Mouse (Mus musculus) heart, postnatal 0 days (tissue): Measurements from ENCODE around the gene Ryr2. TPM values are rescaled to one million over a fixed set of nuclear protein-coding genes. Genes with fewer than 3 reads are reported as not detected.

ENCODE experiments used
- ATAC-seq: fragments of 200-750 bp; cut with Nextera tagmentation; 2 replicates; pipeline ENCODE4 v1.8.0; 2017; ENCODE audit warnings: low read depth, moderate number of reproducible peaks, moderate library complexity; ENCODE audit not compliant: insufficient read depth
- DNase-seq: peaks from one replicate; pipeline ENCODE4 v3.0.0-alpha.2; 2016; ENCODE audit warnings: low spot score
- H3K27ac ChIP-seq: fragments of 300-500 bp; sonication (generic); 2 replicates; pipeline ENCODE4 v1.5.1; 2014; ENCODE audit warnings: low read depth, mild to moderate bottlenecking
- H3K27me3 ChIP-seq: fragments of 300-500 bp; sonication (generic); 2 replicates; pipeline ENCODE4 v1.6.1; 2014; ENCODE audit warnings: low read length, mixed read lengths; ENCODE audit not compliant: control insufficient read depth, insufficient read depth
- H3K36me3 ChIP-seq: fragments of 300-500 bp; sonication (generic); replicated peaks from 2 replicates; pipeline ENCODE4 v1.6.1; 2014; ENCODE audit warnings: low read length, mixed read lengths; ENCODE audit not compliant: control insufficient read depth, insufficient read depth
- H3K4me1 ChIP-seq: fragments of 300-500 bp; sonication (generic); 2 replicates; pipeline ENCODE4 v1.6.1; 2014; ENCODE audit warnings: antibody characterized with exemption; ENCODE audit not compliant: control insufficient read depth, insufficient read depth
- H3K4me2 ChIP-seq: fragments of 300-500 bp; sonication (generic); 2 replicates; pipeline ENCODE4 v1.6.1; 2014; ENCODE audit warnings: low read depth, mild to moderate bottlenecking, low read length, moderate library complexity
- H3K4me3 ChIP-seq: fragments of 300-500 bp; sonication (generic); 2 replicates; pipeline ENCODE4 v1.5.1; 2014; ENCODE audit warnings: low read depth, low read length
- H3K9ac ChIP-seq: fragments of 300-500 bp; sonication (generic); replicated peaks from 2 replicates; pipeline ENCODE4 v1.6.1; 2014; ENCODE audit warnings: low read depth, low read length, mixed read lengths
- H3K9me3 ChIP-seq: fragments of 300-500 bp; sonication (generic); replicated peaks from 2 replicates; pipeline ENCODE4 v1.6.1; 2016; ENCODE audit warnings: low read length; ENCODE audit not compliant: control insufficient read depth
- CTCF ChIP-seq: IDR thresholded peaks from 2 replicates; pipeline ENCODE4 v1.5.1; 2016; ENCODE audit warnings: antibody characterized with exemption, control low read depth, low read depth
- EP300 ChIP-seq: IDR thresholded peaks from 2 replicates; pipeline ENCODE4 v1.6.1; 2016; ENCODE audit warnings: antibody characterized with exemption, low read depth
- WGBS: fragments of 180-500 bp; shearing (Covaris S2); extraction: QIAGEN DNeasy Blood & Tissue Kit; methylation state at CpG from one replicate; pipeline ENCODE4 v1.1.7; 2014; 5-methylcytosine and 5-hydroxymethylcytosine counted together
- polyA plus RNA-seq: library from polyadenylated mRNA; unstranded; fragments of >200 nt; fragmentation: Nextera tagmentation; extraction: Ambion mirVana; gene quantifications from 2 replicates; pipeline ENCODE4 v1.2.1, GENCODE M21; 2015
- total RNA-seq: library from RNA; depleted of rRNA; stranded (reverse); fragments of >200 nt; gene quantifications from 2 replicates; pipeline ENCODE4 v1.2.3, GENCODE M21; 2014; ENCODE audit warnings: low replicate concordance

Ryr2 gene
- total and polyA plus RNA-seq, 2 experiments from 2014 or later = 61.4 to 396 TPM

DNA sequence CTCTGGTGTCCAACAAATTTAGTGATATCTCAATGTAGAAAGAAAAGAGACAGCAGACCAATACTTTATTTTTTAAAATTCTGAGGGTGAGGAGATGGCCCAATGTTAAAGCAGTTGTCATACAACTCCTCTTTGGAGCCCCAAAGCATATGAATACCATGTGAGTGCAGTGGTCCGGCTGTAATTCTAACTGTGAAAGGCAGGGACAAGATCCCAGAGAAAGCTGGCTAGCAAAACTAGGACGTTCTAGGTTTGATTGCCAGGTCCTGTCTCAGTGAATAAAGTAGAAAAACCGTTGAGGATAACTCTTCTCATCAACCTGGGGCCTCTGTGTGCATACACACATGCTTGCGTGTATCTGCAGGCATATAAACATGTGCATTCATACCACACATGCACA, 106.9 kb downstream of the Ryr2 start:
- Histone ChIP-seq H3K9ac (no peak overlapping the region), H3K27me3 (no peaks in the 10 kb centered on the region), H3K4me2 (no peak overlapping the region), H3K4me3 (no peak overlapping the region), H3K27ac (no peak overlapping the region), H3K9me3 (no peaks in the 10 kb centered on the region), H3K4me1 (peaks cover 37% of the 10 kb centered on the region), H3K36me3 (no peaks in the 10 kb centered on the region)
- WGBS = 63% methylated on average over 4 of the region's 4 CpGs
- no peak for TF ChIP-seq EP300
- ATAC-seq = no peak
- no peak for DNase-seq

DNA sequence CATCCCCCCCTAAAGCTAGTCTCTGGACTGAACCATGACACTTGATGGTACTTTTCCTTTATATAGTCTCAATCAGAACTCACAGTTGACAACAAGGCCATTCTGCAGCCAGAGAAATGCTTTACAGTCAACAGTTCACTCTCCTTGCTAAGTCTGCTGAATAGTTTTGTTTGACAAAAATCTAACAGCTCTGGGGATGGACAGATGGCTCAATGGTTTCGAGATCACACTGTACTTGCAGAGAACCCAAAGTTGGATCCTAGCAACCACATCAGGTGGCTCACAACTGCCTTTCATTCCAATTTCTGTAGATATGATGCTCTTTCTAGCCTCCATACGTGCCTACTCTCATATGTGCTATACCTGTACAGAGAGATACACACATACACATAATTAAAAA, 109.4 kb downstream of the Ryr2 start:
- WGBS = 72% methylated on average over 2 of the region's 2 CpGs
- Histone ChIP-seq H3K4me2 (no peak overlapping the region), H3K4me3 (no peak overlapping the region), H3K9ac (no peak overlapping the region), H3K9me3 (no peaks in the 10 kb centered on the region), H3K36me3 (no peaks in the 10 kb centered on the region), H3K4me1 (peaks cover 47% of the 10 kb centered on the region), H3K27me3 (no peaks in the 10 kb centered on the region), H3K27ac (no peak overlapping the region)
- no peak for DNase-seq
- TF ChIP-seq EP300 = no peak
- ATAC-seq = no peak

DNA sequence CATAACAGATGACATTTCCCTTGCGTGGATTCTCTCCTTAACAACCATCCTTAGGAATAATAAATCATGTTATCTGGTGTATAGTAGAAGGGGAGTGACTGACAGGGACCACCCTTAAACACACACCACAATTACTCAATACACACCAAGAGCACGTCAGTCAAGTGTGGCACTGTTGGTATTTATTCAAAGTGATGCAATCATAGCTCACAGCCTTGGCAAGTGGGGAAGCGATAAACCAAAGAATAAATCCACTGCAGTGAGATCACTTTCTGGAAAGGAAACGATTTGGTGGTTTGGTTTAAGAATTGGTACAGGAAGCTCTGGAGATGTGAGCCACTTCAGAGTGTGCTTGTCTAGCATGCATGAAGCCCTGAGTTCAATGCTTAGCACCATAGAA, 119.2 kb downstream of the Ryr2 start:
- TF ChIP-seq EP300 (no peak), CTCF (no peak)
- H3K36me3 ChIP-seq = no peaks in the 10 kb centered on the region
- no peaks in the 10 kb centered on the region for H3K9me3 ChIP-seq
- H3K4me1 ChIP-seq = peaks cover under 1% of the 10 kb centered on the region; the same call in 1 of the 2 replicates
- H3K4me2 ChIP-seq = no peak overlapping the region
- WGBS = 60% methylated on average over 4 of the region's 4 CpGs
- H3K27me3 ChIP-seq = no peaks in the 10 kb centered on the region
- H3K9ac ChIP-seq = no peak overlapping the region
- no peak overlapping the region for H3K4me3 ChIP-seq
- DNase-seq (no peak), ATAC-seq (no peak)
- H3K27ac ChIP-seq = 0 out of 2 replicates have a peak overlapping the region, but pooled peaks have one; percentile 8

DNA sequence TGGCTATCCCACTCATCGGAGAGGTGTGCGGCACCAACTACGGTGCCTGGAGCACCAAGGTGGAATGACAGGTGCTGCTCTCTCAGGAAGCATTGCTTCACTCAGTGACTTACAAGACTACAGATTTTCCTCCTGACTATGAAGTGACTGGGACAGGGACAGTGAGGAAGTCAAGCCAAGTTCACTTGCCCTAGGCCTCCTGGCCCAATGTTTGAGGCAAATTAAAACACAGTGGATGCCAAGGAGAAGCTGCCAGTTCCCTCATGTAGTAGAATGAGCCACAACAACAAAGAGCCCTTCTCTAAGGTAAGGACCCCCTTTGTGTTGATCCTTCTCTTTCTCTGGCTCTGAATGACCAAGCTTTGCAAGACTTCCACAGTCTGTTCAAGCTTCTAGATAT, 121.7 kb downstream of the Ryr2 start:
- no peak overlapping the region for H3K27ac ChIP-seq
- no peak overlapping the region for H3K9ac ChIP-seq
- ATAC-seq (no peak), DNase-seq (no peak)
- no peak for TF ChIP-seq CTCF
- TF ChIP-seq EP300 = no peak
- no peaks in the 10 kb centered on the region for H3K27me3 ChIP-seq
- H3K4me3 ChIP-seq = no peak overlapping the region
- H3K36me3 ChIP-seq = no peaks in the 10 kb centered on the region
- WGBS = 95% methylated on average over 3 of the region's 3 CpGs
- no peak overlapping the region for H3K4me2 ChIP-seq
- no peaks in the 10 kb centered on the region for H3K9me3 ChIP-seq
- H3K4me1 ChIP-seq = no peaks in the 10 kb centered on the region

DNA sequence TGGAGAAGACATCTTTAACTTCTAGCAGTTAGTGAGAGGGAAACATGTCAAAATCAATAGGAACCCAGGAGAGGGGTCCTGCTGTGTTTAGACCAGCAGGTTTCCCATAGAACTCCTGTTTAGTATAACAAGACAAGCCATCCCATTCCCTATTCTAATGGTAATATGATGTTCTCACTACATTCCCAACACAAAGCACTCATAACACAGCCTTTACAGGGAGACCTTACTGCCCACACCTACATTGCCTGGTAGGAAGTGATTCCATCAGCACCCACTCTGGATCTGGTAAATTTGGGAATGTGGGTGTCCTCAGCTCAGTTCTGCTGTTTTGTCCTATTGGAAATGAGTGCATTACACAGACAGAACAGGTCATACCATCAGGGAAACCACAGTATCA, 127.7 kb downstream of the Ryr2 start:
- DNase-seq (no peak), ATAC-seq (no peak)
- H3K36me3 ChIP-seq = no peaks in the 10 kb centered on the region
- TF ChIP-seq EP300 (no peak), CTCF (no peak)
- peaks cover 15% of the 10 kb centered on the region for H3K4me1 ChIP-seq
- no peak overlapping the region for H3K4me3 ChIP-seq
- no peak overlapping the region for H3K4me2 ChIP-seq
- no peaks in the 10 kb centered on the region for H3K27me3 ChIP-seq
- no peak overlapping the region for H3K9ac ChIP-seq
- H3K27ac ChIP-seq = no peak overlapping the region
- H3K9me3 ChIP-seq = no peaks in the 10 kb centered on the region

DNA sequence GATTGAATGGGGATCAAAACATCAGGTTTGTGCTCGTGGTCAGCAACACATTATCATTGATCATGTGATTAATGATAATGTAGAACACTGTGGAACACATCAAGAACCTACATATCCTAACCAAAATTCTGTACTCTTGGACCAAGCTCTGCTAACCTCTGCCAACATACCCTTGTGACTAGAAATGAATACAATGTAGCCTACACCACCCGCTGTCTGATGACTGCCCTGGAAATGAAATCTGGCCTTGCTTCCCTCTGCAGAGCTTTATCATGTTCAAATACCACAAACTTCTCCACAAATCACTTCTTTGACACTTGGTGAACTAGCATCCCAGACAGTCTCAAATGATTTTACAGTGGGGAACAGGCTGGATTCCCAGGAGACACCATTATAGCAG, 128.4 kb downstream of the Ryr2 start:
- no peak for DNase-seq
- Histone ChIP-seq H3K27ac (no peak overlapping the region), H3K4me2 (no peak overlapping the region), H3K36me3 (no peaks in the 10 kb centered on the region), H3K9ac (no peak overlapping the region), H3K4me1 (peaks cover 15% of the 10 kb centered on the region), H3K27me3 (no peaks in the 10 kb centered on the region), H3K9me3 (no peaks in the 10 kb centered on the region), H3K4me3 (no peak overlapping the region)
- 47% methylated on average over 2 of the region's 2 CpGs for WGBS
- TF ChIP-seq CTCF = no peak
- no peak for TF ChIP-seq EP300
- no peak for ATAC-seq
